Mouse (Mus musculus) layer of hippocampus, postnatal 36 days (tissue): ENCODE measurements at regions not wholly inside any gene's neighbourhood (a gene's known extent, or its start where the extent isn't known, plus 50 kb on each side); places are given as distances from the start of the nearest gene placed in this dataset.

Experiments
- DNase-seq, 2 experiments: peaks; one replicate each; pipeline ENCODE4 v3.0.0; 2022

DNA sequence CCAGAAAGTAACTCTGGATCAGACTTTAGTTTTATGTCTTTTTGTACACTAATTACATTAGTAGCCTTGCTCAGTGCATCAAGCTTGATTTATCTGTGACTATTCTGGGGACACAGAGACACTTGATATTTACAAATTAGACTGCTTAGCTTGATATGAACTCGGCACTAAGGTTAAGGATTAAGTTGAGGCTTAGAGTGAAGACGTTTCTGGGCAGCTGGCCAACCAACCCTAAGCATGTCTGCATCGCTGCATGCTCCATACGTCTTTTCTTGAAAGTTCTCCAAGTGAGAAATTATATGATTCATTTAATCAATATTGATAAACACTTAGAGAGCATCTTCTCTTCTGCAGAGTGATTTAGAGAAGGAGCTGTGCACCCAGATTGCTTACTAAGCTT lies 352.6 kb upstream of the Slitrk1 start:
- no peak for DNase-seq

DNA sequence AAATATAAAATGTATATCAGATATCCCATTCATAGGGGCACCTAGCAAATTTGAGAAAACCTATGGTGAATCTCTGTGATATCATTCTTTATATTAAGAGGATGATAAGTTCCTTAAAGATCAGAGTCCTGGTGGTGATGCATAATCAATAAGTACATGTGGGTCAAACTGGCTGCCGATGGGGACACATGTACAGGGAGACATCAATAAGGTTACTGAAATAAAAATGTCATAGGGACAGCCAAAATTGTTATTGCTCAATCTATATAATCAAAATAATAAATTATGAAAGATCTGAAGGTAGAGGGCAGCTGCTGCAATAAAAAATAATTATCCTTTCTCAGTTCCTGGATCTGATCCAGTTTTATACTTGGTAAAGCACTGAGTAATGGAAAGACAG lies 348.0 kb upstream of the Slitrk1 start:
- DNase-seq: no peak

DNA sequence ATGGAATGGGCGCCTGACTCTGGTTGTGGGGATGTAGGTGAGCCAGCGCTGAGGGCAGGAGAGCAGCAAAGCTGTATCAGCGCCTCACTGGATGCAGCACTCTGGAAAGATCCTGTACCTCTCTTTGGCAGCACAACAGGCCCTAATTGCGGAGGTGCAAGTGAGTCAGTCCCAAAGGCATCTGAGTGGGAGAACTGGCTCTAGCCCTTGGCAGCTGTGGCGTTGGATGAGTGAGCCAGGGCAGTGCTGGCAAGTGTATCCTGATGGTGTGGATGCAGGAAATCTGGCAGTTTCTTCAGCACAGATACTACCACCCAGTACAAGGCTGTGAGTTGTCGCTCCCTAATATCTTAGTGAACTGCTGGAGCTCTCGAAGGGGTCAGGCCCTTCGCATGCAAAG lies 300.9 kb upstream of the Slitrk1 start:
- peak; percentile 4 to 15 for DNase-seq

DNA sequence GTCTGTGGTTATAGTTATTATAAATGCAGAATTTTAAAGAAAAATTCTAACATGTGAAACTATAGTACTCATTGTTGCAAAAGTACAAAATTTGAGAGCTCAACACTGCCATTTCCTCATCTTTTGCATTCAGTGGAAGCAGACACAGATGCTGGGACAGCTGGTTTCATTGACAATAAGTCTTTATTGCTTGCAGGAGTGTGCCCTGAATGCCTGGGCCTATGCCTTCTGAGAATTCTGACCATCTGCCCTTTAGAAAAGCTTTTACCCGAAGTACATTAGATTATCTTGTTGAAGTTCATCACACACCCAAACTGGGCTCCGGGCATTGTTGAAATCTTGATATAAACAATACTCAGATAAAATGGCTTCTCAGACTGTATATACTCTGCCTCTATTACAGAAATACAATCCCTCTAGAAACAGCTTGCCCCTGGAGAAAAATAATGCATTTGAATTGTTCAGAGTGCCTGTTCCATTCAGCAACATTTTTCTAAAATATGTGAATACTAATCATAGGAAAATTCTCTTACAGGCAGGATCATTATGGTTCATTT lies 266.1 kb upstream of the Slitrk1 start:
- DNase-seq: peak; percentile 2 to 3

DNA sequence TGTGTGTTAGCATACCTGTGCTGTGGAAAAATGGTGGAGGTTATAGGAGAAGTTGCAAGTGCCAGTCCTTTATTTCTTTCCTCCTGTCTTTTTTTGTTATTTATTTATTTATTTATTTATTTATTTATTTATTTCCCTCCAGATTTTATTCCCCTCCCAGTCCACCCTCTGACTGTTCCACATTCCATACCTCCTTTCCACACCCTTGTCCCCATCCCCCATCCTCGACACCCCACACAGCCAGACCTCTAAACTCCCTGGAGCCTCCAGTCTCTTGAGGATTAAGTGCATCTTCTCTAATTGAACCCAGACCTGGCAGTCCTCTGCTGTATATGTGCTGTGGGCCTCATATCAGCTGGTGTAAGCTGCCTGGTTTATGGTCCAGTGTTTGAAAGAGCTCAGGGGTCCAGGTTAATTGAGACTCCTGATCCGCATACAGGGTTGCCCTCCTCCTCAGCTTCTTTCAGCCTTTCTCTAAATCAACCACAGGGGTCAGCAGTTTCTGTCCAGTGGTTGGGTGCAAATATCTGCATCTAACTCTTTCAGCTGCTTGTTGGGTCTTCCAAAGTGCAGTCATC lies 262.7 kb upstream of the Slitrk1 start:
- no peak for DNase-seq

DNA sequence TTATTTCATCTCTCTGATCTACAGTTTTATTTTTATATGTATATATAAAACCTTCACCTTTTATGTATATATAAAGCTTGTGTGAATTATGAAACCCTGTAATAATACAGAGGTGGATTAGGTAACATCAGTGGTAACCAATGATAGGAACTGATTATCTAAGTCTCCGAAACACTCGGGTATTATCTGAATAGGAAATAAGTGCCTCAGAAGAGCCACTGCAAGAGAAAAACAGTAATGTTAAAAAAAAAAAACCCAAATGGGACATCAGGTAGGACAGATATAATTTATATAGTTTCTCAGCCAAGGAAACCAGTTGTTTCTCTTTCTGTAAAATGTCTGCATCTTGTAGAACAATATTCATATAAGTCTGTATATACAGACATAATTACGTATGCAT lies 261.9 kb upstream of the Slitrk1 start:
- no peak for DNase-seq
